Mouse (Mus musculus): ENCODE results near the gene Mprip. TPM values are rescaled to one million over a fixed set of nuclear protein-coding genes. Genes with fewer than 3 reads are reported as not detected.
A peak's percentile ranks its signal among the peaks of the same experiment; 100 is the strongest.

The Mprip gene
- total RNA-seq (2015) (32.2 and 36.8 TPM in 2 replicates), total RNA-seq (2017) (69.9 and 72.6 TPM in 2 replicates)

DNA sequence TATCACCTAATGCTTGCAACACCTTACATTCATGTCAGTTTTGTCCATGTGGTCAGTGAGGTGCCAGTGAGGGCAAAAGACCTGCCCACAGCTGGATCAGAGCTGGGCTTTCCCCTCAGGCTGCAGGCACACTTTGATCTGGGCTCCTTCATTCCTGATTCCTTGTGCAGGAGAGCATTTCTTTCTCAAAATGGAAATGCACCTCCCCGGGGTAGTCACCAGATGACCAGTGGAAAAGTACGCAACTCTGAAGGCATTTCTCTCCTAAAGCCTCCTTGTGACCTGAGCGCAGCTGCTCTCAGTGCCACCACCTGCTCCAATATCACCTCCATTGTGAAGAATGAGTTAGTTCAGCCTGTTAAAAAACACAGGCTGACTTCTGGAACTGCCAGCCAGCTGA, at the start of gene Mprip:
Gene Mprip (plus strand): TSS at position 301 of the 400 bp plus-strand sequence.
- no peak for ATAC-seq (replicated peaks; ENCODE audit: poor library complexity)

DNA sequence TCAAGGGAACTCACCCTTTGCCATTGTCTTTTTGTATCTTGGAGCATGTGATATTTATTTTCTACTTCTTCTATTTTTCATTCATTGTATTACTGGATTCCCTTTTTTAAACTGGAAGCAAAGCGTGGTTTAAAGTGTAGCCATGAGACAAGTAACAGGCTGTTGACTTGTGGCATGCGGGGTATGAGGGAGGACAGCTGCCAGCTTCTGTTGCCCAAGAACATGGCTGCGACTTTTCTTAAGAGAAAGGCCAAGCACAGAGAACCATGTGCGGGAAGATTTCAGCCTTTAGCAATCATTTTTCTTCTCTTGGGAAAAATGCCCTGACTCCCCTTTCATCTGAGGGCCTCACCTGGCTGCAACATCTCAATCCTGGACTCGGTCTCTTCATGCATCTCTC, 49.5 kb upstream of the Mprip start:
- ATAC-seq (replicated peaks; ENCODE audit: poor library complexity) = no peak

DNA sequence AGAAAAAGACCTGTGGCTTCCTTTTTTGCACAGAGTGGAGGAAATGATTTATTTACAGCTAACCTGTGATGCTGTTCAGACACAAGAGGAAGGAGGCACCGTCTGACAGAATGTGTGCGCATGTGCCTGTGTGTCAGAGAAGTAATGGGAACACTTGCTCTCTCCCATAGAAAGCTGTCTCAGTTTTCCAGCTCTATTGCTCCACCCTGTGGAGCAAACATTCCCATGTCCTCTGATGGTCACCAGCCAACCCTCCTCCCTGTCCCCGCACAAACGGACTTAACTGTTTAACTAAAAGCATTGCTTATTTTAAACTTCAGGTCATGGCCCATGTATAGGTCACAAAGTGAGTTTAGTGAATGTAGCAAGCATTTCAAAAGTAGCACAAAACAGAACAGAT, 47.0 kb upstream of the Mprip start:
- ATAC-seq (replicated peaks; ENCODE audit: poor library complexity) = no peak

DNA sequence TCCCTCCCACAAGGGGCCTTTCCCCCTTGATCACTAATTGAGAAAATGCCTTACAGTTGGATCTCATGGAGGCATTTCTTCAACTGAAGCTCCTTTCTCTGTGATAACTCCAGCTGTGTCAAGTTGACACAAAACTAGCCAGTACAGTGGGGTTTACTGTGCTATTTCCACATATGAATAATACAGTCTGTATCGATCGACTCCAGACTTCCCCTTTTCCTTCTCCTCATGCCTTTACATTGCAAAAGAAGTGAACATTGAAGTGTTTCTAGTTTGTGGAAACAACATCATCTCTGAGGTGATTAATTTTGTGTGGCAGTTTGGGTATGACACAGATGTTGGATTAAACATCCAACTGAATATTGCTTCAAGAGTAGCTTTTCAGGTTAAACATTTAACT, 44.1 kb upstream of the Mprip start:
- ATAC-seq (replicated peaks; ENCODE audit: poor library complexity) = 0 out of 2 replicates have a peak, but pooled peaks have one; percentile 50

DNA sequence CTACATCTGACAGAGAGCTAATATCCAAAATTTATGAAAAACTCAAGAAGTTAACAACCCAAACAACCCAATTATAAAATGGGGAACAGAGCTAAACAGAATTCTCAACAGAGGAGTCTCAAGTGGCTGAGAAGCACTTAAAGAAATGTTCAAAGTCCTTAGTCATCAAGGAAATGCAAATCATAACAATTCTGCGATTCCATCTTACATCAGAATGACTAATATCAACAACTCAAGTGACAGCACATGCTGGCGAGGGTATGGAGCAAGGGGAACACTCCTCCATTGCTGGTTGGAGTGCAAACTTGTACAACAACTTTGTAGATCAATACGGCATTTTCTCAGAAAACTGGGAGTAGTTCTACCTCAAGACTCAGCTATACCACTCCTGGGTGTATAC, 38.9 kb upstream of the Mprip start:
- no peak for ATAC-seq (replicated peaks; ENCODE audit: poor library complexity)

DNA sequence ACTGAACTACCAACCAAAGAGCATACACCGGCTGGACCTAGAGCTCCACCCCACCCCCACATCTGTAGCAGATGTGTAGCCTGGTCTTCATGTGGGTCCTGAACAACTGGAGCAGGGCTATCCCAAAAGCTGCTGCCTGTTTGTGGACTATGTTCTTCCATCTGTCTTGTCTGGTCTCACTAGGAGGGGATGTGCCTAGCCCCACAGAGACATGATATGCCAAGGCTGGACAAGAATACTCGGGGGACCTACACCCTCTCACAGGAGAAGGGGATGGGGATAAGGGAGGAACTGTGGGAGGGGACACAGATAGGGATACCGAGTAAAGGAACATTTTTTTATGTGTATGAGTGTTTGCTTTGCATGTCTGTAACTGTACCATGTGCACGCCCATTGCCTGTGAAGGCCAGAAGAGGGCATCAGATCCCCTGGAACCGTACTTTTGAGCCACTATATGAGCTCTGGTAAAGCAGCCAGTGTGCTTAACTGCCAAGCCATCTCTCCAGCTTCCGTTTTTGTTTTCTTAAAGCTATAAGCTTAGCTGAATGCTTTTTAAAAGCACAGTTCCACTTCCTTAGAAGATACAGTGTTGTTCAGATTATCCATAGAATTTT, 37.0 kb upstream of the Mprip start:
- peak; percentile 99 for ATAC-seq (replicated peaks; ENCODE audit: poor library complexity)

DNA sequence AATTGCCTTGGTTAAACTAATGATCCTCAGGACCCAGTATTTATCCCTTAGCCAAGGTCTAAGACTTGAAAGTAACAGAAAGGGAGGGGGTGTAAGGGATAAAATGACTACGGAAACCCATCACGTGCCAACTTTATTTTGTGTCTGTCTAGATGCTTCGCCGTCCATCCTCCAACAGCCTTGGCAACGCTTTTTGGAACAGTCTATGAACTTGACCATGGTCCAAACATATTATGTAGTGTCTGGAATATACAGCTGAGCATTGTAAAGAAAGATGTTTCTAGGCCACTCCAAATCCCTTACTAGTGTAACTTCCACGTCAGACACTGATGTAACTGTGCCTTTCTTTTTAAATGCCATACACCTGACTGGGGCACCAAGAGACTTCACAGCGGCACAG, 34.9 kb upstream of the Mprip start:
- ATAC-seq (replicated peaks; ENCODE audit: poor library complexity) = no peak

DNA sequence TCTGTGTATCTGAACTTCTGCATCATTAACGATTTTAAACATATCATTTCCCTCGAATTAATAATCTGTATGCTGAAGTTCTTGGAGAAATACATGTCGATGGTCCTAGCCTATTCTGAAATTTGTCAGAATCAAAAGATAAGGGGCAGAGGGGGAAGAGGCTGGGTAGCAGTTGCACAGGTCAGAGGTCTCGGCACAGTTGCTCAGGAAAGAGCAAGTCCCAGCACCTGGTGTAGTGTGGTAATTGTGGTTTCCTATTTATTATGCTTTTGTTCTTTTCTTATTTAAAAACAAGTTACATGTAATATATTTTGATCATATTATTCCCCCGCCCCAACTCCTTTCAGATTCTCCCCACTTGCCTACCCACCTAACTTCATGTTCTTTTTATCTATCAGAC, 32.9 kb upstream of the Mprip start:
- no peak for ATAC-seq (replicated peaks; ENCODE audit: poor library complexity)

DNA sequence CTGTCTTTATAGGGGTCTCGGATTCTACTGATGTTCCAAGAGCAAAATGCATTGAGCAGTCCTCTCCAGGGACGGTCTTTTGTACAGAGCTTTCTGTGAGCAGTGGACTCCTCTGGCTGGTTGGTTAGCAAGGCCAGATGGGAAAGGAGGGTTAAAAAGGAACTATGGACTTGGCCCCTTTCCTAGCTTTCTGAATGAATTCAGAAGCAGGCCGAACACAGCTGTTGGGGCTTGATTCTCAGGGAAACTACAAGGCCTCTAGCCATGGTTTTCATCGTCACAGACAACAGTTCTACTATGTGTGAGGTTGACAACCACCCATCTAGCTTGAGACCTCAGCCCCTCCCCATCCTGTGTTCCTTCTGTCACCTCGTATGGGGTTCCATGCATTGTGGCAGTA, 31.2 kb upstream of the Mprip start:
- no peak for ATAC-seq (replicated peaks; ENCODE audit: poor library complexity)

DNA sequence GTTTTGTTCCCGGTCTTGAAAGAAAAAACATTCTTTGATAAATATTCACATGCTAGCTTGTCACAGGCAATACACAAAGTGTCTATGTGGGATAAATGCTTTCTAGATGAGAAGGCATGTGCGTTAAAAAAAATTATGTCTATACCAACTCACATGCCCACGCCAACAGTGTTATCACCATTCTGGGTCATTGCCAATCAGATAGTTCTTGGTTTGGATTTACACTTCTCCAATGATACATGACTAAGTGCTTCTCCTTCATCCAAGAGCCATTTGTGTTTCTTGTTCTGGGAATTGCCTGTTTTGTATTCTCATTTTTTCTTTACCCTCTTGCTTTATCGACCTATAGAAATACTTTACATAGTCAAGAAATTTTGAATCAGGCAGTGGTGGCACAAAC, 29.1 kb upstream of the Mprip start:
- no peak for ATAC-seq (replicated peaks; ENCODE audit: poor library complexity)

DNA sequence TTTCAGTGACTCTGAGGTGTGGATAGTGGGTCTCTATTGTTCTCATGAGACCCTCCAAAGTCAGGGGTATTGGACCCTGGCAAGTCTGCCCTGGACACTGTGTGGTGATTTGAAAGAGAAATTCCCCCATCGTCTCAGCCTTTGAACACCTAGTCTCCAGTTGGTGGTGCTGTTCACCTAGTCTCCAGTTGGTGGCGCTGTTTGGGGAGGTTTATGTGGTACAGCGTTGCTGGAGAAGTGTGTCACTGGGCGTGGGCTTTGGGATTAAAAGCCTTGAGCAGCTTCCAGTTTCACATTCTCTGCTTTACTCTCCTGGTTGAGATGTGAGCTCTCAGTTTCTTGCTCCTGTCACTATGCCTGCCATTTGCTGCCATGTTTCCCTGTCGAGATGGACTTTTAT, 28.1 kb upstream of the Mprip start:
- ATAC-seq (replicated peaks; ENCODE audit: poor library complexity) = peak; percentile 89

DNA sequence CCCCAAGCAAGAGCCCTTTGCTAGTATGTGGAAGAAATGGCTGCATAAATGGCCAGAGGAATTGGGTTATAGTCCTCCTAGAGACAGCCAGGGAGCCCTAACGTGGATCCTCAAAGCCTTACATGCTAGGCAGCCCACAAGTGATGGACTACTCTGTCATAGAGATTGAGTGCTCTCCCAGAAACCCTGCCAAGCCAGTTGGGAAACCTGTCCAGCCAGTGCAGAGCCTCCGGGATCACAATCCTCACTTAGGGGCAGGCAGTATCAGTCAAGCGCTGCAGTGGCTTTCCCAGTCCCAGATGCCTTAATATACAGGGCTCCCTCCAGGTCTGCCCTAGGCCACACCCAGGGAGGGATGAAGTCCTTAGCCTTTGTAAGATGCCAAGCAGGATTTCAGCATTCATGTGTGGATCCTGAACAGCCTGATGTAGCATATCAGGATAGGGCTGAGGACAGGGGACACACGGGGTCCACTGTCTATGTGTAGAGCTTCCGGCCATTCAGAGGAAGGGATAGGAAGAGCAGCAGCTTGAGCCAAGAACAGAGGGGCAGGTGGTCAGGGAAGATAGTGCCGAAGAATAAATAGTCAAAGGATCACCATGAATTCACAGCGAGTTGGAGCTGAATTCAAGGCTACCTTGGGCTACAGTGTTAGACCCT, 27.0 kb upstream of the Mprip start:
- ATAC-seq (replicated peaks; ENCODE audit: poor library complexity) = no peak

DNA sequence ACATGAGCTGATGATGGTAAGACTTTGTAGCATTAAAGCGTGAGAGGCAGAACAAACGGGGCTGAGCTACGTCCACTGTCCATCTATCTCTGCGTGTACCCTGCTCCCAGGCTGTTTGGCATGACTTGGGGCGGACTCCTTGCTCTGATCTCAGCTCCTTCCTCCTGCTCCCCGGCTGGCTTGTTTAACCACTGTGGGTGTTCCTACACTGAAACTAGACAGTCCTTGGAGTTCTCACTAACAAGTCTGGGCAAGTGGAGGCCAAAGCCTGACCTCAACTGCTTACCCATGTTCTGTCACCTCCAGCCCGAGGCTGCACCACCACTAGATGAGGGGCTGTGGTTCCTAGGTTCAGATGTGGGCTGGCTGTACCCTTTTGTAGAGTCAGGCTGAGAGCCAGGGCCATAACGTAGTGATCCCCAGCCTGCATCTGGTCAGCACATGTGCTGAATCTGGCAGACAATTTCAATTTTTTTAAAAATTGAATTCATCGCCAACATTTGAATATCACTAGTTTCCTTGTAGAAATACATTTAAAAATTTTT, 25.8 kb upstream of the Mprip start:
- no peak for ATAC-seq (replicated peaks; ENCODE audit: poor library complexity)

DNA sequence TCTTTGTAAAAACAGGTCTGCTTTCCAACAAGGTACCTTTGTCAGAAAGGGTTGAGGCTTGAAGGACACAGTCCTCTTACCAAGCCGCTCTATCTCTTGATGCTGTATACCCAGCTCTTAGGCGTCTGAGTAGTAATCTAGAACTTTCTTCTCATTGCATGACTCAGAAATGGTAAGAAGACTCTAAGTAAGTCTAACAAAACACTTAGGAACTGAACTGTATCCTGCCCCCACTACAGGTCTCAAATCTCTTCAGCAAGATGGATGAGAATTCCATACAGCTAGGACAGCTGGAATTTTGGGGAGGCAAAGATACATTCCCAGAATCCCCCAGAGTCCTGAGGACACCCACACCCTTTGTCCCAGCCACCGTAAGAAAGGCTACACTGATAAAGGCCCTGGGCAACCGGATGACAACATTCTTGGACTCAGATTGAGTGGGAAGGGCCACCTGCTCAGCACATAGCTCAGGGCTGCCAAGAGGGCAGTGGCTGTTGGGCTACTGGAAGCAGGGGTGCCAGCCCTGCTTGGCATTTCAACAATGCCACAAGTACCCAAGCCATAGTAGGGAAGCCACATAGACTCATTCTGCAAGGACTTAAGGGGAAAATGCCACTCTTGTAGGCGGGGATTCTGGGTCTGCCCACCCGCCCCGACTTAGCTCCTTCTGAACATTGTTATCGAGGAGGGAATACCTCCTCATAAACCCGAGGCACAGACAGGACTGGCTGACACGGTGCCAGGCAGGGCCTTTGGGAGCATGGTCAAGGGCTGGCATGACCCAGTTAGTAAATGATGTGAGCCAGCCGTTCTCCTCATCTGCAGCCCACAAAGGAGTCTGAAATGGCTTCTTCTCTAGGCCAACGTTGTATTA, 25.0 kb upstream of the Mprip start:
- ATAC-seq (replicated peaks; ENCODE audit: poor library complexity) = no peak

DNA sequence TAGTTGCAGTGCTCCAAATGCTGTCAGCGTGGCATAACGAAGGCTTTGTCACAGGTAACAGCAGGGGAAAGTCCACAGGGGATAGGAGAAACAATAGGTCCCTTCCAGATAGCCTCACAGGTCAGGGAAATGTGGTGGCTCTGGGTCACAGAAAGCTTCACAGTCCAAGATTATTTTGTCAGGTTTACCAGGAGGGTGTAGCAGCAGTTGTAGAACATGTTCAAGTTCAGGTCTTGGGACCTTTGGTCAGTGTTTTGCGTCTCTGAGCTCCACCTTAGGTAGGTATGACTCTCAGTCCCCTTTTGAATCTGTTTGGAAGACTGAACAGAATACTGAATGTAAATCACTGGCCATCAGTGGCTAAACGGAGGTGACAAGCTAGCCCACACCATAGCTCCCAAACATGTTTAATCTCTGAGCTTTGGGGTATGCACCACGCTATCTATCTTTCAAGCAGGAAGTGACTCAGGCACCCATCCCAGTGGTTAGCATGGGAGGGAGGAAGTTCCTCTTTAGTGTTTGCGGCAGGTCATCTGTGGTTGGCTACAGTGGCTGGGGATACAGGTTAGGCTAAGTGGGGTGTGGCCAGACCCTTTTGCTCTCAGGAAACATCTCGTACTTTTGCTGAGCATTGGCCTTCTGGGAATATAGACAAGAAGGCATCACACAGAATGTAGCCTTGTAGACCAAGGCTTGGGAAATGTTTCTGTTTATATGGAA, 24.2 kb upstream of the Mprip start:
- peak; percentile 92 for ATAC-seq (replicated peaks; ENCODE audit: poor library complexity)

DNA sequence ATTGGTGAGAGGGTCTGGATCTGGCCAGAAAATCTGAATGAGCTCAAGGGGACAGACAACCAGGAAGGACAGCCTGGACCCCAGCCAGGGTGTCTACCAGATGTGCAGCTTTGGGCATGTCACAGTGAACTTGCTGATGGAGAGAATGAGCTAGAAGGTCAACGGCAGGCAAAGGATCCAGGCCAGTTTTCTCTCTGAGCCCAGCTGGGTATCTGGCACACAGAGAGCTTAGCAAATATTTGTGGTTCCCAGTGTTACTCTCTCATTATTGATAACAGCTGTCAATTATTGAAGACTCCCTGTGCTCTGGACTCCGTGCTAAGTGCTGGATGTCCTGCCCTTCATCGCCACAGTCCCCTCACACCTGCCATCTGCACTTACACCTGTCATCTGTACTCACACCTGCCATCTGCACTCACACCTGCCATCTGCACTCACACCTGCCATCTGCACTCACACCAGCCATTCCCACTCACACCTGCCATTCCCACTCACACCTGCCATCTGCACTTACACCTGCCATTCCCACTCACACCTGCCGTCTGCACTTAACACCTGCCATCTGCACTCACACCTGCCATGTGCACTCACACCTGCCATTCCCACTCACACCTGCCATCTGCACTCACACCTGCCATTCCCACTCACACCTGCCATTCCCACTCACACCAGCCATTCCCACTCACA, 21.0 kb upstream of the Mprip start:
- ATAC-seq (replicated peaks; ENCODE audit: poor library complexity) = no peak

DNA sequence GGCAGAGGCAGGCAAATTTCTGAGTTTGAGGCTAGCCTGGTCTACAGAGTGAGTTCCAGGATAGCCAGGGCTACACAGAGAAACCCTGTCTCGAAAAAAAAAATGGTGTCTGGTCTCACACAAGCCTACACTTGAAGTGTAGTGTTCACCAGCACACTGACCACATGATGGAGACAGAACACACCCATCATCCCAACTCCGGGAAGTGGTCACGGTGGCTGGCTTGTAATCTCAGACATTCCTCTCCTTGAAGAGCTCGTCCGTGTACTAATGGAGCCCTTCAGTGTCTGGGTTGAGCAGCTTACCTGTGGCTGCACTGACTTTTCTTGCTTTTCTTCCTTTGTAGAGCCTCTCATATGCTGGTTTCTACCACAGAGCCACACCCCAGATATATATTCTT, 19.9 kb upstream of the Mprip start:
- ATAC-seq (replicated peaks; ENCODE audit: poor library complexity) = no peak

DNA sequence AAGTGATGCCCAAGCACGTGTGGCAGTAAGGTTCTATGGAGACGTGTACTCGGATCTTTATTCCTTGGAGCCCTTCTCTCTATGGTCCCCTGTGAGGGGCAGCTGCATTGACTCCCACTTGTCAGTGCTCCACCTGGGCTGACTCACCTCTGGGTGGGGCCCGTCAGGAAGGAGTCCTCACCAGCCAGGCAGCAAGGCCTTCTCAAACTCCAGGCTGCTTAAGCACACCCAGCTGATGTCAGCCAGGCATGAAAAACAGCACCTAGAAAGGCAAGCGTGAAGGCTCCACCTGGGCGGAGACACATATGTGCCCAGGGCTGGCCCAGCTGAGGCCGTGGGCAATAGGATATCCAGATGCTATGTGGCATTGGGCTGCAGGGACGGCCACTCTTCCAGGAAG, 18.7 kb upstream of the Mprip start:
- no peak for ATAC-seq (replicated peaks; ENCODE audit: poor library complexity)

DNA sequence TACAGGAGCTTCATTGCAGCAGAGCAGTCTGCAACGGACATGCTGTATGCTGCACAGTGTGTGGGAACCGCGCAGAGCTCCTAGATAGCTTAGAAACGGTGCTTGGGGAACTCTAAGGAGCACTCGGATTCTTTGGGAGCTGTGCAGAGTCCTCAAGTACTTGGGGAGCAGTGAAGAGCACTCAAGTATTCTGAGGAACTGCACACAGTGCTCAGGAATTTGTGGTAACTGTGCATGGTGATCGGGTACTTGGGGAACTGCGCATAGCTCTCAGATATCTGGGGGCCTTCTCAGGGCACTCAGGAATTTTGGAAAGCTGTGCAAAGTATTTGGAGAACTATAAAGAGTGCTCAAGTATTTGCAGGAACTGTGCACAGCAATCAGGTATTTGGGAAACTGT, 16.1 kb upstream of the Mprip start:
- ATAC-seq (replicated peaks; ENCODE audit: poor library complexity) = no peak

DNA sequence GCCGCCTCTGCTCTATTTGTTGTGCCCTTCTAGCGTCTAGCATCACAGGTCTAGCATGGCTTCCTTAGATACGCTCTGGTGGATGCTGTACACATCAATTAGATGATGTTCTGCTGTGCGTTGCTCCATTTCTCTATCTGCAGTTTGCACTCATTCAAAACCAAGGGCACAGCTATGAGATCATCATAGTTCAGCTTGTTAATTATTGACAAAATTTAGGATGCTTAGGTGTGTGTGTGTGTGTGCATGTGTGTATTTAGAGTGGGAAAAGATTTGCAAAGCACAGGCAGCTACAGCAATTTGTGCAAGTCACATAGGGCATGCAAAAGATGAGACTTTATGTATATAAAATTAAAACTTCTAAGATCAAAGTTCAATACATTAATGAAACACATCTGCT, 12.0 kb upstream of the Mprip start:
- no peak for ATAC-seq (replicated peaks; ENCODE audit: poor library complexity)
